Mouse (Mus musculus): ENCODE results near the gene Emp1.

DNA sequence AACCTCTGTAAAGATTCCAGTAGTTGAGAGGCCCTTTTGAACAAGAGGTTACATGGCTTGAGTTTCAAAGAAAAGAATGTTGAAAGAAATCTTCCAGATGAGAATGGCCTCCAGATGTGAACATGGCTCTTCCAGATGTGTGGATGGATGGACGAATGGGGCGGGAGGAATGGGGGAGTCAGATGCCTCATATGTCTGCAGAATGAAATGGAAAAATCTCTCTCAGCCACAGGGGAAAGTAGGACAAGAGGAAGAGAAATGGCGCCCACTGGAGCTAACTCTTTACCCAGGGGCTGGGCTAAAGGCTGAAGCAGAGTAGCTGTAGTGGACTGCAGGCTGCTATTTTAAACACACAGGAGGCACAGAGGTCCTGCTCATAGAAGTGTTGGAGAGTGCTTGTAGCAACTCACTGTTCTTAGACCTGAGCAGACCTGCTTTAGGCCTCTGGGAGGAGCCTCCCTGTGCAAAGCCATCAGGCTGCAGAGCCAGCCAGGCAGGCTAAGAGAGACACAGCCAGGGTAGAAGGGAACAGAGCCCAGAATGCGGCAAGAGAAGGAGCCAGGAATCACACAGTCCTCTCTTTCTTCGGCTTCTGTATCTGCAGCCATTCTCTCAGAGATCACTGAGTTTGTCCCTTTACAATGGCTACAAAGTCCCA lies 28.2 kb upstream of the Emp1 start:
- TF ChIP-seq MAX (IDR thresholded peaks at IDR 0.05), result no peak
- TF ChIP-seq MYOD1 (IDR thresholded peaks at IDR 0.05; ENCODE audit: control insufficient read depth, insufficient read length, low read depth), result no peak
- TF ChIP-seq CTCF (IDR thresholded peaks at IDR 0.05; ENCODE audit: control insufficient read depth, insufficient read depth, insufficient read length), result no peak
- no peak for TF ChIP-seq MYOG (IDR thresholded peaks at IDR 0.05; ENCODE audit: control insufficient read depth, extremely low read depth, insufficient read length)
- TF ChIP-seq USF1 (IDR thresholded peaks at IDR 0.05; ENCODE audit: low read depth), result no peak

All from C2C12 (cell line).